Mouse (Mus musculus): ENCODE results near the gene Vti1a. TPM values are rescaled to one million over a fixed set of nuclear protein-coding genes. Genes with fewer than 3 reads are reported as not detected.

Gene Vti1a
- polyA plus RNA-seq, 1 experiment from 2014 or later, result 26.4 TPM

DNA sequence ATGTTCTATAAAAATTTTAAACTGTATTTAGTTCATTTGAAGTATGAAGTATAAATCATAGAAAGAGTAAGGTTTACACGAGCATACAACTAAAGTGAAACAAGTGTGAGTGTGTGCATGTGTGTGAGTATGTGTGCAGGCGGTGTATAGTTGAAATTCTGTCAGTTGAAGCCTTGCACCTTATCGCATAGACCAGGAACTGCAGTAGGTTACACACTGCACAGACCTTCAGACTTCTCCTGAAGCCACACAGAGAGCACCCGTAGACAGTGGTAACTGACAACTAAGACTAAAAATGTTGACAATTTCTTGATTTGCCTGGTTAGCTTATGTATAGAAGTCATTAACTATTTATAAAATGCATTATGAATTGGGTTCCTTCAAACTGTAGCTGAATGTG, 61.4 kb downstream of the Vti1a start:
- ATAC-seq (replicated peaks; ENCODE audit: low FRiP score) (peak; percentile 61; the same call in 1 of the 2 replicates), DNase-seq (ENCODE audit: low spot score) (no peak)
- Histone ChIP-seq H3K36me3 (ENCODE audit: control insufficient read depth, insufficient read depth, low read length) (no peaks in the 10 kb centered on the region), H3K4me2 (no peak overlapping the region), H3K4me1 (replicated peaks; ENCODE audit: control insufficient read depth, insufficient read depth, low read length) (peaks cover 14% of the 10 kb centered on the region), H3K4me3 (ENCODE audit: low read depth, low read length) (no peak overlapping the region), H3K9ac (ENCODE audit: low read depth, low read length) (no peak overlapping the region), H3K27ac (ENCODE audit: low read depth, low read length) (no peak overlapping the region), H3K9me3 (ENCODE audit: control insufficient read depth, low read length) (no peaks in the 10 kb centered on the region), H3K27me3 (replicated peaks; ENCODE audit: control insufficient read depth, insufficient read depth, low read length) (no peaks in the 10 kb centered on the region)
- 69% methylated on average over 4 of the region's 4 CpGs for WGBS

DNA sequence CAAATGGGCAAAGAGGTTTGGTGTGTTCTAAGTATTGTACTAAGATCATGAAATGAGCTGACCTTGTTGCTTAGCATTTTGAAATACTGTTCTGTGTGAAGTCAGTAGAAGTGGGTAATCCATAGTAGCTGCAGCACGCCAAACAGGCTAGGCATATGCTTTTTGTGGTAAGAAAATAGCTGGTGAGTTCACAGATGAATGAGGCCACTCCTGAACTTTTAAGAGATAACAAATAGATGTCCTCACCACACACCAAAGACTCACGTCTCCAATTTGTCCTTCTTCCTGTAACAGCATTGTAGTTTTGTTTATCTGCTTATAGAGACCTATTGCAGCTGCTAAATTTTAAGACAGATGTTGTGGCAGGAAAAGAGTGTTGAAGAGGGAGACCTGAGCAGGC, 62.8 kb downstream of the Vti1a start:
- no peaks in the 10 kb centered on the region for H3K36me3 ChIP-seq (ENCODE audit: control insufficient read depth, insufficient read depth, low read length)
- no peak overlapping the region for H3K4me3 ChIP-seq (ENCODE audit: low read depth, low read length)
- WGBS, result 36% methylated on average over 2 of the region's 2 CpGs
- H3K27ac ChIP-seq (ENCODE audit: low read depth, low read length), result no peak overlapping the region
- H3K27me3 ChIP-seq (replicated peaks; ENCODE audit: control insufficient read depth, insufficient read depth, low read length), result no peaks in the 10 kb centered on the region
- DNase-seq (ENCODE audit: low spot score) (no peak), ATAC-seq (replicated peaks; ENCODE audit: low FRiP score) (no peak)
- H3K4me2 ChIP-seq, result no peak overlapping the region
- H3K4me1 ChIP-seq (replicated peaks; ENCODE audit: control insufficient read depth, insufficient read depth, low read length), result peaks cover 14% of the 10 kb centered on the region
- no peaks in the 10 kb centered on the region for H3K9me3 ChIP-seq (ENCODE audit: control insufficient read depth, low read length)
- H3K9ac ChIP-seq (ENCODE audit: low read depth, low read length), result no peak overlapping the region

DNA sequence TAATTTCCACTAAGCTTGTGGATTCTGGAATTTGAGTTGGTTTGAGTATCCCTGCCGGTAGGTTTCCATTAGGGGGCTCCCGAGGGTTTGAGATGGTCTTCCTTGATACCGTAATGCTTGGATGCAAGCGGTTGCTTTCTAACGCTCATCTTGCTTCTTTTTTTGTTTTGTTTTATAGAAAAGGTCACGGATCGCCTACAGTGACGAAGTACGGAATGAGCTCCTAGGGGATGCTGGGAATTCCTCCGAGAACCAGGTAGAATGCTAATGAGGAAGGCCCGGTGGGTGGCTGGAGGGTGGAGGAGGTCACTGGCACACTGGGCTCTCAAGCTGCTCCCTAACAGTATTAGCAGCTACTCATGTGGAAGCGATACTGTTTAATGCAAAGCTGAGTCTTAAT, 64.7 kb downstream of the Vti1a start:
- 62% methylated on average over 12 of the region's 12 CpGs for WGBS
- Histone ChIP-seq H3K4me3 (ENCODE audit: low read depth, low read length) (no peak overlapping the region), H3K9me3 (ENCODE audit: control insufficient read depth, low read length) (no peaks in the 10 kb centered on the region), H3K4me2 (no peak overlapping the region), H3K4me1 (replicated peaks; ENCODE audit: control insufficient read depth, insufficient read depth, low read length) (peaks cover 14% of the 10 kb centered on the region), H3K27me3 (replicated peaks; ENCODE audit: control insufficient read depth, insufficient read depth, low read length) (no peaks in the 10 kb centered on the region), H3K27ac (ENCODE audit: low read depth, low read length) (no peak overlapping the region), H3K9ac (ENCODE audit: low read depth, low read length) (no peak overlapping the region), H3K36me3 (ENCODE audit: control insufficient read depth, insufficient read depth, low read length) (no peaks in the 10 kb centered on the region)
- DNase-seq (ENCODE audit: low spot score) (no peak), ATAC-seq (replicated peaks; ENCODE audit: low FRiP score) (no peak)

DNA sequence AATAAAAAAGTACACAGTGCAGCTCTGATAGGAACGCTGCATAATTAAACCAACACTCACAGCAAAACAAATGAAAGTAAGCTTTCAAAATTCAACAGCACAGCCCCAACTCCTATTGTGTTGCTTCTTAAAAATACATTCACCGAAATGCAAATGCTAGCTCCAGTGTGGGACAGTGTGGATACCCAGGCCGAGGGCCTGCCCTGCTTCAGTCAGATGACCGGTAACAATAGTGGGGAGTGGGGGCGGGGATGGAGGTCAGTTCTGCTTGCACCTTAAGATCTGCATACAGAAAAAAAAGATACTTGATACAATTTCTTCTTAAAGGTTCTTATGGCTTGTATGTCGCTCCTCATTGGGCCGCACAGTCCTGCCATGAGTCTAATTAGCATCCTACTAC, 65.2 kb downstream of the Vti1a start:
- WGBS, result 88% methylated on average over 7 of the region's 7 CpGs
- Histone ChIP-seq H3K4me1 (replicated peaks; ENCODE audit: control insufficient read depth, insufficient read depth, low read length) (peaks cover 14% of the 10 kb centered on the region), H3K4me3 (ENCODE audit: low read depth, low read length) (no peak overlapping the region), H3K27me3 (replicated peaks; ENCODE audit: control insufficient read depth, insufficient read depth, low read length) (no peaks in the 10 kb centered on the region), H3K4me2 (no peak overlapping the region), H3K9me3 (ENCODE audit: control insufficient read depth, low read length) (no peaks in the 10 kb centered on the region), H3K27ac (ENCODE audit: low read depth, low read length) (no peak overlapping the region), H3K9ac (ENCODE audit: low read depth, low read length) (no peak overlapping the region), H3K36me3 (ENCODE audit: control insufficient read depth, insufficient read depth, low read length) (no peaks in the 10 kb centered on the region)
- no peak for DNase-seq (ENCODE audit: low spot score)
- no peak for ATAC-seq (replicated peaks; ENCODE audit: low FRiP score)

DNA sequence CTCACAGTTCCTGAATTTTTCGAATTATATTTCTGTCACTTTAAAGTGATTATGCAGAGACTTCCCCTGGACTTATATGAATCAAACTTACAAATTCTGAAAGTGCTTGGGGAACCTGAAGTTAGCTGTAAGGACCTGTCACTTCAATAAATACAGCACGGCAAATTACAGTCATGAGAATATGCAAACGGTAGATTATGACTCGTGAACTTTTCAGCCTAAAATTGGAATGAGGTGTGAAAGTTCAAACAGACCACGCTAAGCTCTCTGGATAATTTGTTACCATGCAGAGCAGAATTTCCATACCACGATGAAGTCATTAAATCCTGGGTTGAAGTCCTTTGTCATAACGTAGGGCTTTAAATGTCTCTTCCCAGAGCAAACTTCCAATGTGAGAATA, 66.7 kb downstream of the Vti1a start:
- 86% methylated on average over 7 of the region's 7 CpGs for WGBS
- Histone ChIP-seq H3K4me3 (ENCODE audit: low read depth, low read length) (no peak overlapping the region), H3K36me3 (ENCODE audit: control insufficient read depth, insufficient read depth, low read length) (no peaks in the 10 kb centered on the region), H3K9me3 (ENCODE audit: control insufficient read depth, low read length) (no peaks in the 10 kb centered on the region), H3K27ac (ENCODE audit: low read depth, low read length) (no peak overlapping the region), H3K9ac (ENCODE audit: low read depth, low read length) (no peak overlapping the region), H3K27me3 (replicated peaks; ENCODE audit: control insufficient read depth, insufficient read depth, low read length) (no peaks in the 10 kb centered on the region), H3K4me2 (no peak overlapping the region), H3K4me1 (replicated peaks; ENCODE audit: control insufficient read depth, insufficient read depth, low read length) (peaks cover 10% of the 10 kb centered on the region)
- ATAC-seq (replicated peaks; ENCODE audit: low FRiP score), result no peak
- no peak for DNase-seq (ENCODE audit: low spot score)

DNA sequence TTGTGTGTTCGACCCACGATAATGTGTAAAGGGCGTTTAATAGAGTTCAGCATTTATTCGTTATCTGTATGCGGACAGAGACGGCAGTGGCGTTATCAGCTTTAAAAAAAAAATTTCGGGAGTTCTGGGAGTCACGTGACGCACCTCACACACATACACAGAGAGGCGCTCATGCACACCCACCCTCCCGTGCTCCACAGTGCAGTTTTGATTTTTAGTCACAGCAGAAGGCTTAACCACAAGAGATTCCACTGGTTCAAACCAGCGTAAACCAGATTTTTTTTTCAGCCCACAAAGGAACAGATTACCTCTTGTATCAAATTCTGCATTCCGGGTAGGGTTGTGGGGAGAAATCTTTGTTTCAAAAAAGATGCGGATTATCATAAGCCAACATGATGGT, 68.5 kb downstream of the Vti1a start:
- Histone ChIP-seq H3K4me2 (no peak overlapping the region), H3K36me3 (ENCODE audit: control insufficient read depth, insufficient read depth, low read length) (no peaks in the 10 kb centered on the region), H3K27ac (ENCODE audit: low read depth, low read length) (no peak overlapping the region), H3K9ac (ENCODE audit: low read depth, low read length) (no peak overlapping the region), H3K9me3 (ENCODE audit: control insufficient read depth, low read length) (no peaks in the 10 kb centered on the region), H3K27me3 (replicated peaks; ENCODE audit: control insufficient read depth, insufficient read depth, low read length) (no peaks in the 10 kb centered on the region), H3K4me1 (replicated peaks; ENCODE audit: control insufficient read depth, insufficient read depth, low read length) (no peaks in the 10 kb centered on the region), H3K4me3 (ENCODE audit: low read depth, low read length) (no peak overlapping the region)
- ATAC-seq (replicated peaks; ENCODE audit: low FRiP score), result no peak
- WGBS, result 75% methylated on average over 15 of the region's 15 CpGs
- DNase-seq (ENCODE audit: low spot score), result no peak

DNA sequence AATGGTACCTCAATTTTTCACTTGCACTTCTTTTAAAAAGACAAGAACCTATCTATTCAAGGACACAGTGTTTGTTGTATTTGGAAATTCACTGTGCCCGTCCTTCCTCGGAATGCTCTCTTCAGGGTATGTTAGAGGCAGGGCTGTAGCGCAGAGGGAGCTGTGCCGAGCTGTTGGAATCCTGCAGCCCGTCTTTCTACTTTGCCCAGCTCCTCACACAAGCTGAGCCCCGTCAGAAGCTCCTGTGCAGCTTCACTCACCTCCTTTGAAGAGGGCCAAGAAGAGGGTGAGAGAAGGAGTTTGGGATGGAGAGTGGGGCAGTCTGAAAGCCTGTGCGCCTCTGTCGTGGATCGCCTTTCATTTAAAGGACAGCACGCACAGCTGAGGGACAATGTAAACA, 72.9 kb downstream of the Vti1a start:
- ATAC-seq (replicated peaks; ENCODE audit: low FRiP score) (no peak), DNase-seq (ENCODE audit: low spot score) (no peak)
- H3K4me3 ChIP-seq (ENCODE audit: low read depth, low read length), result no peak overlapping the region
- H3K4me1 ChIP-seq (replicated peaks; ENCODE audit: control insufficient read depth, insufficient read depth, low read length), result no peaks in the 10 kb centered on the region
- H3K27ac ChIP-seq (ENCODE audit: low read depth, low read length), result no peak overlapping the region
- H3K27me3 ChIP-seq (replicated peaks; ENCODE audit: control insufficient read depth, insufficient read depth, low read length), result no peaks in the 10 kb centered on the region
- WGBS, result 62% methylated on average over 10 of the region's 10 CpGs
- H3K9ac ChIP-seq (ENCODE audit: low read depth, low read length), result no peak overlapping the region
- no peaks in the 10 kb centered on the region for H3K36me3 ChIP-seq (ENCODE audit: control insufficient read depth, insufficient read depth, low read length)
- H3K9me3 ChIP-seq (ENCODE audit: control insufficient read depth, low read length), result no peaks in the 10 kb centered on the region
- no peak overlapping the region for H3K4me2 ChIP-seq

DNA sequence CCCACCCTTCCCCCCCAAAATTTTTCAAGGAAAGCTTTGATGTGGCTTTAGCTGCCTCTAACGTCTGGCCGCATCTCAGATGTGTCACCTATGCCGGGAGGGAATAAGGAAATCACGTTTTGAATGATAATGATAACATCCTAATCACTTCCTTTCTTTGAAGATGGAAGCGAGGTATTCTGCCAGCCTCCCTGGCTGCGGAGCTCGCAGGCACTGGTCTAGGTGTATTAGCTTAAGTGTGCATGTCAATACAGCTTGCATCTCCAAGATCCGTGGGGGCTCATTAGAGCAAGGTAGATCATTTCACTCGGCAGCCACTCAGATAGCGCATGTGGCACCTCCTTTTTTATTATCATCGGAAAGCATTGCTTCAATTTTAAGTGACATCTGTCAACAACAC, 74.2 kb downstream of the Vti1a start:
- H3K9me3 ChIP-seq (ENCODE audit: control insufficient read depth, low read length), result no peaks in the 10 kb centered on the region
- DNase-seq (ENCODE audit: low spot score), result no peak
- H3K4me2 ChIP-seq, result no peak overlapping the region
- H3K36me3 ChIP-seq (ENCODE audit: control insufficient read depth, insufficient read depth, low read length), result no peaks in the 10 kb centered on the region
- ATAC-seq (replicated peaks; ENCODE audit: low FRiP score), result no peak
- no peaks in the 10 kb centered on the region for H3K27me3 ChIP-seq (replicated peaks; ENCODE audit: control insufficient read depth, insufficient read depth, low read length)
- H3K9ac ChIP-seq (ENCODE audit: low read depth, low read length), result no peak overlapping the region
- no peaks in the 10 kb centered on the region for H3K4me1 ChIP-seq (replicated peaks; ENCODE audit: control insufficient read depth, insufficient read depth, low read length)
- no peak overlapping the region for H3K4me3 ChIP-seq (ENCODE audit: low read depth, low read length)
- H3K27ac ChIP-seq (ENCODE audit: low read depth, low read length), result no peak overlapping the region
- WGBS, result 66% methylated on average over 11 of the region's 11 CpGs

DNA sequence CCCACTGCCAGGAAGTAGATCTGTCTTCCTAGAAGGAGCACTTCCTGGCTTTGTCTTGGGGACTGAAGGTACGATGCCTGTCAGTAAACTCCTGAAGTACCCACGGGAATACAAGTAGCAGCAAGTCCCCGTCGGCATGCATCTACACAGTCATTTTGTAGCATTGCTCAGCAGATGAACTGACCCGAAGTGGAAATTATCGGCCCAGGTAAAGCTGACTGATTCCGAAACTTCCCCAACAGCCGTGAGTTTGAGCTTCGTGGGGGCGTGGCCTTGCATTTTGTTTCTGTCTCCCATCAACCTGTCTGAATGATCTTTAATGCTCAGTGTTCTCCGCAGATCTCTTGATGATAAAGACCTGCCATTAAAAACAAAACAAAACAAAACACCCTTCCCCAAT, 85.5 kb downstream of the Vti1a start:
- no peak for ATAC-seq (replicated peaks; ENCODE audit: low FRiP score)

More for the DNA sequence above, 85.5 kb downstream of the Vti1a start:
- H3K9ac ChIP-seq (ENCODE audit: low read depth, low read length), result no peak overlapping the region
- H3K4me3 ChIP-seq (ENCODE audit: low read depth, low read length), result no peak overlapping the region
- H3K27ac ChIP-seq (ENCODE audit: low read depth, low read length), result no peak overlapping the region
- no peaks in the 10 kb centered on the region for H3K27me3 ChIP-seq (replicated peaks; ENCODE audit: control insufficient read depth, insufficient read depth, low read length)
- no peaks in the 10 kb centered on the region for H3K9me3 ChIP-seq (ENCODE audit: control insufficient read depth, low read length)
- WGBS, result 84% methylated on average over 11 of the region's 11 CpGs
- peaks cover 2% of the 10 kb centered on the region; the same call in 1 of the 2 replicates for H3K36me3 ChIP-seq (ENCODE audit: control insufficient read depth, insufficient read depth, low read length)
- no peak overlapping the region for H3K4me2 ChIP-seq
- no peaks in the 10 kb centered on the region for H3K4me1 ChIP-seq (replicated peaks; ENCODE audit: control insufficient read depth, insufficient read depth, low read length)
- no peak for DNase-seq (ENCODE audit: low spot score)
